Mouse (Mus musculus) liver, embryonic 13.5 days (tissue): ENCODE data around the gene Scgb2b3. TPM values are rescaled to one million over a fixed set of nuclear protein-coding genes. Genes with fewer than 3 reads are reported as not detected.

Experiments used
- ATAC-seq: fragments of 200-750 bp; cut with Nextera tagmentation; 2 replicates; pipeline ENCODE4 v1.8.0; 2017; ENCODE audit warnings: low read depth, mild to moderate bottlenecking, moderate number of reproducible peaks, moderate library complexity
- DNase-seq: peaks from one replicate; pipeline ENCODE4 v3.0.0; 2022
- H3K27ac ChIP-seq: fragments of 300-500 bp; sonication (generic); 2 replicates; pipeline ENCODE4 v1.5.1; 2015; ENCODE audit warnings: moderate library complexity, mild to moderate bottlenecking, inconsistent platforms
- H3K27me3 ChIP-seq: fragments of 300-500 bp; sonication (generic); 2 replicates; pipeline ENCODE4 v1.6.1; 2015; ENCODE audit warnings: mild to moderate bottlenecking, inconsistent platforms
- H3K36me3 ChIP-seq: fragments of 300-500 bp; sonication (generic); 2 replicates; pipeline ENCODE4 v1.6.1; 2015; ENCODE audit warnings: mild to moderate bottlenecking, inconsistent platforms
- H3K4me1 ChIP-seq: fragments of 300-500 bp; sonication (generic); replicated peaks from 2 replicates; pipeline ENCODE4 v1.6.1; 2015; ENCODE audit warnings: inconsistent platforms
- H3K4me2 ChIP-seq: fragments of 300-500 bp; sonication (generic); 2 replicates; pipeline ENCODE4 v1.6.1; 2015; ENCODE audit warnings: inconsistent platforms, mild to moderate bottlenecking, moderate library complexity
- H3K4me3 ChIP-seq: fragments of 300-500 bp; sonication (generic); replicated peaks from 2 replicates; pipeline ENCODE4 v1.5.1; 2015; ENCODE audit warnings: mild to moderate bottlenecking, inconsistent platforms
- H3K9ac ChIP-seq: fragments of 300-500 bp; sonication (generic); 2 replicates; pipeline ENCODE4 v1.6.1; 2015; ENCODE audit warnings: mild to moderate bottlenecking, inconsistent platforms
- H3K9me3 ChIP-seq: fragments of 300-500 bp; sonication (generic); replicated peaks from 2 replicates; pipeline ENCODE4 v1.6.1; 2016; ENCODE audit warnings: inconsistent platforms
- WGBS: fragments of 180-500 bp; shearing (Covaris S2); methylation state at CpG from one replicate; pipeline ENCODE4 v1.1.7; 2015; ENCODE audit not compliant: insufficient replicate concordance; 5-methylcytosine and 5-hydroxymethylcytosine counted together
- polyA plus RNA-seq: library from polyadenylated mRNA; unstranded; fragments of >200 nt; fragmentation: Nextera tagmentation; extraction: Ambion mirVana; gene quantifications from 2 replicates; pipeline ENCODE4 v1.2.1, GENCODE M21; 2015

Gene Scgb2b3
- not detected in 2 replicates for polyA plus RNA-seq

DNA sequence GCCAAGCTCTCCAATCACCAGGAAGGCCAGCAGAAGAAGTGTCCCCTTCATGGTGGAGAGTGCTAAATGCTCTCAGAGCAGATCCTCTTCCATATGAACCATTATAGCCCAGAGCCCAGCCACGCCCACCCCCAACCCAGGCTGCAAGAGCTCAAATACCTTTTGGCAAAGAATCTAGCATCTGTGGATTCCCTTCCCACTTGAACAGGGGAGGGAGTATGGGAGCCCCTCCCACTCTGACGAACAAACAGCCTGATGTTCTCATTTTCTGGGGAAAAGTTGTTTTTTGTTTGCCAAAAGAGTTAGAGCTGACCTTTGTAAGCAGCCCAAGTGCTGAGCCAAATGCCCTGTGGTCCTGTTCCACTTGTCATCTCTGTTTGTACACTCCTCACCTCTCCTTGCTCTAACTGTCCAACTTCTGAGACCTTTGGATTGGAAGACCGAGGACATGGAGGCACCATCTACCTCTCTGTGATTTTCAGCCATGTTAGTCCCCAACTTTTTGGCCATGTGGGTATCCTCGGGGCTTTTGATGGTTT, at the start of gene Scgb2b3:
TSS of gene Scgb2b3 (minus strand) at position 51 of the 539 bp plus-strand sequence.
- DNase-seq (no peak), ATAC-seq (no peak)
- Histone ChIP-seq H3K27me3 (no peaks in the 10 kb centered on the region), H3K27ac (no peak within 1 kb of the TSS), H3K9me3 (peaks cover 20% of the 10 kb centered on the region; the same call in 1 of the 2 replicates), H3K4me2 (no peak within 1 kb of the TSS), H3K9ac (no peak within 1 kb of the TSS), H3K36me3 (no peaks in the 10 kb centered on the region), H3K4me1 (no peaks in the 10 kb centered on the region), H3K4me3 (no peak within 1 kb of the TSS)
- 39% methylated on average over 4 of the region's 4 CpGs for WGBS

DNA sequence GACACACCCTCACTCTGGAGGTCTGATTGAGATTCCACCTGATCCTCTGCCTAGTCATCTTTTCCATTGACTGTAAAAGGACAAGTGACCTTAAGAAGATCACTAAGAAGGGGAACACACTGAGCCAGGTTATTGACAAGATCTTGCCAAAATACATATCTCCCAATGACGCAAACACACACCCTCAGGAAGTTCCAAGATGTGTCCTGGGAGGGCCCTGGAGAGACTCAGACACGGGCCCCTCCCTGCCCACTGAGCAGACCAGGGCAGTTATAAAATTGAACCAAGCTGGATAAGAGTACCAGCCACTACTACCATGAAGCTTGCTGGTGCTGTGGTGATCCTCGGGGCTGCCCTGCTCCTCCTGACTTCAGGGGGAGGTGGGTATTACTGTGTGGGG, 13.4 kb upstream of the Scgb2b3 start, which contains the start of gene Scgb1b3:
TSS of gene Scgb1b3 (plus strand) at position 301 of the 400 bp plus-strand sequence.
- no peak for DNase-seq
- H3K9me3 ChIP-seq, result peaks cover 20% of the 10 kb centered on the region
- no peaks in the 10 kb centered on the region for H3K4me1 ChIP-seq
- no peak within 1 kb of the TSS for H3K27ac ChIP-seq
- 63% methylated on average over 3 of the region's 3 CpGs for WGBS
- ATAC-seq, result no peak
- no peak within 1 kb of the TSS for H3K4me3 ChIP-seq
- H3K36me3 ChIP-seq, result no peaks in the 10 kb centered on the region
- H3K27me3 ChIP-seq, result no peaks in the 10 kb centered on the region
- no peak within 1 kb of the TSS for H3K9ac ChIP-seq
- H3K4me2 ChIP-seq, result no peak within 1 kb of the TSS

Other genes with a start within 250 kb of the Scgb2b3 start
- 45.7 and 45.8 TPM in 2 replicates for gene Hpn, start 246.8 kb downstream of the Scgb2b3 start, polyA plus RNA-seq
- gene Scn1b, start 235.1 kb downstream of the Scgb2b3 start, polyA plus RNA-seq, result 0.42 and 0.60 TPM in 2 replicates
- gene Gramd1a, start 206.2 kb downstream of the Scgb2b3 start, polyA plus RNA-seq, result 9.3 and 10.7 TPM in 2 replicates
- gene Scgb2b2, start 71.6 kb downstream of the Scgb2b3 start, polyA plus RNA-seq, result not detected in 2 replicates
- not detected in 2 replicates for gene Scgb1b2, start 70.3 kb downstream of the Scgb2b3 start, polyA plus RNA-seq
- not detected in 2 replicates for gene Scgb1b3, start 13.5 kb upstream of the Scgb2b3 start, polyA plus RNA-seq